Mouse (Mus musculus) erythroblast, embryonic 14.5 days (primary cell): Measurements from ENCODE around the gene Npl. TPM values are rescaled to one million over a fixed set of nuclear protein-coding genes. Genes with fewer than 3 reads are reported as not detected.
"Not testable (repeated sequence)": the region's sequence is repeated elsewhere in the genome, so short reads cannot be mapped to it uniquely, and the experiment has no call there.

ENCODE experiments used
- H3K27me3 ChIP-seq: 2 replicates; pipeline ENCODE4 v1.6.1; 2012; ENCODE audit warnings: inconsistent platforms; ENCODE audit not compliant: control insufficient read depth
- H3K36me3 ChIP-seq: 2 replicates; pipeline ENCODE4 v1.6.1; 2012; ENCODE audit warnings: mild to moderate bottlenecking, inconsistent platforms; ENCODE audit not compliant: control insufficient read depth
- H3K4me1 ChIP-seq: 2 replicates; pipeline ENCODE4 v1.6.1; 2012; ENCODE audit warnings: inconsistent platforms; ENCODE audit not compliant: control insufficient read depth
- H3K4me3 ChIP-seq: replicated peaks from 2 replicates; pipeline ENCODE3; 2012; ENCODE audit warnings: moderate library complexity, mild to moderate bottlenecking, inconsistent platforms
- H3K9me3 ChIP-seq: 2 replicates; pipeline ENCODE4 v1.6.1; 2012; ENCODE audit warnings: low read length, inconsistent platforms, mixed read lengths; ENCODE audit not compliant: control insufficient read depth
- GATA1 ChIP-seq: IDR thresholded peaks from 2 replicates; pipeline ENCODE4 v1.6.1; 2012; ENCODE audit warnings: low read length, inconsistent platforms, mixed read lengths
- TAL1 ChIP-seq: IDR thresholded peaks from 3 replicates; pipeline ENCODE4 v1.6.1; 2012; ENCODE audit warnings: low read length, inconsistent platforms, mixed read lengths
- polyA plus RNA-seq: library from polyadenylated mRNA; stranded (reverse); fragments of >175 nt; gene quantifications from 2 replicates; pipeline ENCODE4 v1.2.3, GENCODE M21; 2012

Npl gene
- polyA plus RNA-seq, 1 experiment = 0.02 TPM

GRCm38 (mm10) chr1:153556202-153556601, 6.4 kb upstream of the Npl start:
- Histone ChIP-seq H3K4me3 (no peak overlapping the region), H3K36me3 (no peaks in the 10 kb centered on the region), H3K4me1 (no peaks in the 10 kb centered on the region), H3K27me3 (no peaks in the 10 kb centered on the region), H3K9me3 (no peaks in the 10 kb centered on the region)
- TF ChIP-seq TAL1 = no peak
- no peak for TF ChIP-seq GATA1

- Histone ChIP-seq H3K4me1 (no peaks in the 10 kb centered on the region), H3K9me3 (no peaks in the 10 kb centered on the region), H3K4me3 (no peak overlapping the region), H3K36me3 (no peaks in the 10 kb centered on the region), H3K27me3 (peaks cover 17% of the 10 kb centered on the region)
- no peak for TF ChIP-seq GATA1
- TF ChIP-seq TAL1 = no peak
Measured at GRCm38 (mm10) chr1:153550814-153551213, 969 bp upstream of the Npl start.

GRCm38 (mm10) chr1:153547555-153547954, 2.3 kb downstream of the Npl start:
- Histone ChIP-seq H3K4me3 (no peak overlapping the region), H3K36me3 (no peaks in the 10 kb centered on the region), H3K4me1 (no peaks in the 10 kb centered on the region), H3K27me3 (peaks cover 17% of the 10 kb centered on the region), H3K9me3 (no peaks in the 10 kb centered on the region)
- no peak for TF ChIP-seq TAL1
- no peak for TF ChIP-seq GATA1

GRCm38 (mm10) chr1:153545196-153545595, 4.6 kb downstream of the Npl start:
- Histone ChIP-seq H3K4me1 (no peaks in the 10 kb centered on the region), H3K4me3 (no peak overlapping the region), H3K9me3 (no peaks in the 10 kb centered on the region), H3K36me3 (no peaks in the 10 kb centered on the region), H3K27me3 (peaks cover 17% of the 10 kb centered on the region)
- TF ChIP-seq GATA1 (no peak), TAL1 (no peak)

- Histone ChIP-seq H3K36me3 (no peaks in the 10 kb centered on the region), H3K9me3 (no peaks in the 10 kb centered on the region), H3K4me3 (no peak overlapping the region), H3K4me1 (no peaks in the 10 kb centered on the region), H3K27me3 (peaks cover 4% of the 10 kb centered on the region; the same call in 1 of the 2 replicates)
- no peak for TF ChIP-seq GATA1
- no peak for TF ChIP-seq TAL1
Measured at GRCm38 (mm10) chr1:153542726-153543320, 7.0 kb downstream of the Npl start.

GRCm38 (mm10) chr1:153540753-153541152, 9.1 kb downstream of the Npl start:
- Histone ChIP-seq H3K4me3 (no peak overlapping the region), H3K9me3 (no peaks in the 10 kb centered on the region), H3K27me3 (no peaks in the 10 kb centered on the region), H3K4me1 (no peaks in the 10 kb centered on the region), H3K36me3 (no peaks in the 10 kb centered on the region)
- TF ChIP-seq GATA1 (no peak), TAL1 (no peak)

GRCm38 (mm10) chr1:153539739-153540333, 10.0 kb downstream of the Npl start:
- Histone ChIP-seq H3K9me3 (no peaks in the 10 kb centered on the region), H3K4me3 (no peak overlapping the region), H3K4me1 (no peaks in the 10 kb centered on the region), H3K36me3 (no peaks in the 10 kb centered on the region), H3K27me3 (no peaks in the 10 kb centered on the region)
- TF ChIP-seq GATA1 = no peak
- TF ChIP-seq TAL1 = no peak

GRCm38 (mm10) chr1:153535611-153536010, 14.2 kb downstream of the Npl start:
- no peaks in the 10 kb centered on the region for H3K9me3 ChIP-seq
- H3K36me3 ChIP-seq = no peaks in the 10 kb centered on the region
- no peaks in the 10 kb centered on the region for H3K27me3 ChIP-seq
- no peaks in the 10 kb centered on the region; the same call in 1 of the 2 replicates for H3K4me1 ChIP-seq
- H3K4me3 ChIP-seq = no peak overlapping the region
- TF ChIP-seq GATA1 = no peak
- TF ChIP-seq TAL1 = no peak

GRCm38 (mm10) chr1:153532896-153533295, 16.9 kb downstream of the Npl start:
- H3K4me1 ChIP-seq, H3K27me3 ChIP-seq, H3K36me3 ChIP-seq, H3K4me3 ChIP-seq, H3K9me3 ChIP-seq: not testable (repeated sequence)

- Histone ChIP-seq H3K36me3 (no peaks in the 10 kb centered on the region), H3K27me3 (no peaks in the 10 kb centered on the region), H3K4me1 (no peaks in the 10 kb centered on the region; the same call in 1 of the 2 replicates), H3K9me3 (no peaks in the 10 kb centered on the region), H3K4me3 (no peak overlapping the region)
- no peak for TF ChIP-seq GATA1
- TF ChIP-seq TAL1 = no peak
Measured at GRCm38 (mm10) chr1:153532234-153532841, 17.5 kb downstream of the Npl start.
